In the genomic region with DNA sequence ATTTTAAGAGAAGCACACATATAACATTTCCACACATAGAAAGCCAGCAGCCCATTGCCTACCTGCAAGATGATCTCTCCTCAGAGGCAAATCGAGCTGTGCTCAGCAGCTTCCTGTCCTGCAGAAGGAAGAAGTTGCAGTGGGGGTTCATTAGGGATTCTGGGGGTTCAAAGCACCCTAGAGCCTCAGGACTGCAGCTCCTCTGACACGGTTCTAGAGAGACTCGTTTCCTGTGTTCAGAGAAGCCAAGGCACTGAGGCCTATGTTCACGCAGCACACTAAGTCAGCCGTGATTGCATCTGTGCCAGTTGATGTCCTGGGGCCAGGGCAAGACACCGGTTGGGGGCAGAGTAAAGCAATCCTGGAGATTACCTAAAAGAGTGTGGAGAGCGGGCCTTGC, we compare ENCODE assay signal across 27 mouse cellular contexts. TPM values are rescaled to one million over a fixed set of nuclear protein-coding genes. Genes with fewer than 3 reads are reported as not detected.
DNase-seq lines count a peak whose midpoint lies in the region; TF ChIP-seq lines count a peak whose summit lies in the region.
"Had no signal": no experiment of that assay in that cellular context is flagged by ENCODE, and none has a peak within 500 bp of the region (broad histone marks: within the 10 kb centered on the region; RNA-seq: fewer than 3 reads in every experiment).

No protein-coding gene starts in this region.

- no peak for TF ChIP-seq POLR2A in cortical plate, adult 2 months (IDR thresholded peaks at IDR 0.05; ENCODE audit: extremely low read depth, insufficient read depth, low read length)

- TF ChIP-seq CTCF in left cerebral cortex, adult 2 months (IDR thresholded peaks at IDR 0.05): no peak
- no peak for TF ChIP-seq CTCF in cortical plate, adult 2 months (IDR thresholded peaks at IDR 0.05; ENCODE audit: extremely low read depth, insufficient read depth, low read length)

- intact Hi-C loops in left cerebral cortex, adult 2 months (cut with DNase I): no loop called here
- intact Hi-C loops in left cerebral cortex, postnatal 36 days (cut with DNase I): no loop called here

- H3K4me3 ChIP-seq in left cerebral cortex, adult 2 months: no peak overlapping the region
- peak overlapping the region; percentile 10; the same call in 1 of the 2 replicates for H3K4me3 ChIP-seq in cortical plate, adult 2 months (ENCODE audit: insufficient read depth, low read length)
- H3K4me3 ChIP-seq: embryonic facial prominence, embryonic 10.5 days; embryonic facial prominence, embryonic 12.5 days; forebrain, embryonic 13.5 days; forebrain, embryonic 15.5 days had no signal

- peak; percentile 71 for DNase-seq in heart, adult 11 months
- no peak for DNase-seq in heart, postnatal 4 days
- DNase-seq in left cerebral cortex, adult 2 months (ENCODE audit: extremely low spot score in 1 of 2, low spot score in 2 of 2): no peak
- DNase-seq in left cerebral cortex, postnatal 36 days (ENCODE audit: low spot score in 2 of 2): no peak
- DNase-seq in thymus, postnatal 36 days: no peak
- DNase-seq: adrenal gland, adult 2 months; adrenal gland, postnatal 10 days; adrenal gland, postnatal 25 days; cerebellum, adult 11 months; cerebellum, adult 18-20 months; cerebellum, adult 9-11 months; cerebellum, postnatal 14 days; cerebellum, postnatal 36 days; forebrain, postnatal 0 days had no signal

- peak overlapping the region; percentile 25; the same call in 1 of the 2 replicates for H3K27ac ChIP-seq in left cerebral cortex, adult 2 months
- H3K27ac ChIP-seq in cortical plate, adult 2 months (ENCODE audit: insufficient read depth, low read length): 0 out of 2 replicates have a peak overlapping the region, but pooled peaks have one; percentile 42
- H3K27ac ChIP-seq: embryonic facial prominence, embryonic 10.5 days; embryonic facial prominence, embryonic 12.5 days; forebrain, embryonic 13.5 days; forebrain, embryonic 15.5 days had no signal

- no peaks in the 10 kb centered on the region for H3K4me1 ChIP-seq in cortical plate, adult 2 months (ENCODE audit: control insufficient read depth, insufficient read depth, low read length)

RNA-seq across cellular contexts. Expression of gene Hapln2, which starts 0.6 kb away (rescaled TPM):
- not detected for total RNA-seq in heart, postnatal 4 days (2021)
- 10 to 100 TPM; 11.3 to 13.5 TPM for total RNA-seq in left cerebral cortex, adult 2 months (2021)
- total RNA-seq in left cerebral cortex, postnatal 36 days (2021): 10 to 100 TPM; 14.5 to 15.4 TPM
- polyA plus RNA-seq in cortical plate, adult 2 months (2012; rRNA removed): 38.5 and 52.4 TPM in 2 replicates
- total RNA-seq: adrenal gland, adult 2 months; adrenal gland, postnatal 10 days; adrenal gland, postnatal 25 days; adrenal gland, postnatal 4 days; common myeloid progenitor, adult 5-6 weeks; ES-E14; MEL had no signal
- polyA plus RNA-seq: C2C12; embryonic facial prominence, embryonic 10.5 days; embryonic facial prominence, embryonic 14.5 days had no signal

RNA-seq across cellular contexts. Expression of gene Gpatch4, which starts 16.1 kb away (rescaled TPM):
- total RNA-seq in heart, postnatal 4 days (2021): 1 to 10 TPM; 7.2 to 7.5 TPM
- 10 to 100 TPM; 17.5 to 19.1 TPM for total RNA-seq in left cerebral cortex, adult 2 months (2021)
- 10 to 100 TPM; 14.9 to 17.5 TPM for total RNA-seq in left cerebral cortex, postnatal 36 days (2021)
- 14.1 and 14.3 TPM in 2 replicates for polyA plus RNA-seq in cortical plate, adult 2 months (2012; rRNA removed)

RNA-seq across cellular contexts. Expression of gene Bcan, which starts 26.8 kb away (rescaled TPM):
- total RNA-seq in heart, postnatal 4 days (2021): under 1 TPM; 0.12 to 0.29 TPM
- total RNA-seq in left cerebral cortex, adult 2 months (2021): 100 to 1,000 TPM; 241 to 256 TPM
- total RNA-seq in left cerebral cortex, postnatal 36 days (2021): 100 to 1,000 TPM; 251 to 278 TPM
- polyA plus RNA-seq in cortical plate, adult 2 months (2012; rRNA removed): 378 and 380 TPM in 2 replicates
- total RNA-seq: common myeloid progenitor, adult 5-6 weeks; MEL had no signal

RNA-seq across cellular contexts. Expression of gene Naxe, which starts 31.5 kb away (rescaled TPM):
- 10 to 100 TPM; 77.4 to 80.8 TPM for total RNA-seq in heart, postnatal 4 days (2021)
- total RNA-seq in left cerebral cortex, adult 2 months (2021): 10 to 100 TPM; 64.3 to 66.6 TPM
- total RNA-seq in left cerebral cortex, postnatal 36 days (2021): 10 to 100 TPM; 61.7 to 74.4 TPM
- polyA plus RNA-seq in cortical plate, adult 2 months (2012; rRNA removed): 93.2 and 94.3 TPM in 2 replicates

RNA-seq across cellular contexts. Expression of gene Ttc24, which starts 51.3 kb away (rescaled TPM):
- not detected for total RNA-seq in heart, postnatal 4 days (2021)
- total RNA-seq in left cerebral cortex, adult 2 months (2021): not detected
- total RNA-seq in left cerebral cortex, postnatal 36 days (2021): not detected
- polyA plus RNA-seq in cortical plate, adult 2 months (2012; rRNA removed): not detected in 2 replicates
- total RNA-seq: adrenal gland, adult 2 months; adrenal gland, postnatal 10 days; adrenal gland, postnatal 25 days; adrenal gland, postnatal 4 days; common myeloid progenitor, adult 5-6 weeks; ES-E14; MEL had no signal
- polyA plus RNA-seq: adrenal gland, adult 2 months; brain, embryonic 14.5 days; C2C12; forebrain, embryonic 11.5 days; forebrain, embryonic 13.5 days; forebrain, embryonic 15.5 days; forebrain, postnatal 0 days had no signal

Comparison
In these comparisons a context has a peak if more than half of its experiments do, and no peak if none do; other contexts are left out.
1. RNA of gene Hapln2, which starts 0.6 kb away (total RNA-seq): 14.5 to 15.4 TPM in left cerebral cortex, postnatal 36 days and 11.3 to 13.5 TPM in left cerebral cortex, adult 2 months; not detected in heart, postnatal 4 days; every median in the first group is over 4 times any median in the second.
2. RNA of gene Bcan, which starts 26.8 kb away (total RNA-seq): 251 to 278 TPM in left cerebral cortex, postnatal 36 days and 241 to 256 TPM in left cerebral cortex, adult 2 months; 0.12 to 0.29 TPM in heart, postnatal 4 days; every median in the first group is over 100 times any median in the second.